Mouse (Mus musculus) mature B cell (primary cell): ENCODE results near the gene Bend4.

Experiments used
- in situ Hi-C: fragments of 300-500 bp; cut with MboI; formaldehyde crosslinking; loops from 2 replicates; pipeline ENCODE4 v1.14.3; 2019

Bend4 gene

GRCm38 (mm10) chr5:67419407-67419806, 8.7 kb downstream of the Bend4 start:
- in situ Hi-C loops, result no loop called here

- in situ Hi-C loops, result no loop called here
Measured at GRCm38 (mm10) chr5:67411475-67411874, 16.6 kb downstream of the Bend4 start.

- in situ Hi-C loops, result no loop called here
Measured at GRCm38 (mm10) chr5:67410426-67410825, 17.7 kb downstream of the Bend4 start.

- in situ Hi-C loops, result no loop called here
Measured at GRCm38 (mm10) chr5:67408391-67408790, 19.7 kb downstream of the Bend4 start.

- in situ Hi-C loops, result no loop called here
Measured at GRCm38 (mm10) chr5:67404919-67405318, 23.2 kb downstream of the Bend4 start.

- in situ Hi-C loops, result no loop called here
Measured at GRCm38 (mm10) chr5:67404380-67404779, 23.7 kb downstream of the Bend4 start.

GRCm38 (mm10) chr5:67401612-67402011, 26.5 kb downstream of the Bend4 start:
- in situ Hi-C loops, result no loop called here

GRCm38 (mm10) chr5:67400608-67401480, 27.3 kb downstream of the Bend4 start:
- in situ Hi-C loops, result no loop called here

GRCm38 (mm10) chr5:67399876-67400607, 28.1 kb downstream of the Bend4 start:
- in situ Hi-C loops, result no loop called here

GRCm38 (mm10) chr5:67397186-67397585, 30.9 kb downstream of the Bend4 start:
- in situ Hi-C loops, result no loop called here

GRCm38 (mm10) chr5:67395211-67395851, 32.8 kb downstream of the Bend4 start:
- in situ Hi-C loops, result no loop called here

- in situ Hi-C loops, result no loop called here
Measured at GRCm38 (mm10) chr5:67393951-67394350, 34.2 kb downstream of the Bend4 start.

- in situ Hi-C loops, result no loop called here
Measured at GRCm38 (mm10) chr5:67382556-67382955, 45.6 kb downstream of the Bend4 start.

- in situ Hi-C loops, result no loop called here
Measured at GRCm38 (mm10) chr5:67381690-67382089, 46.4 kb downstream of the Bend4 start.

GRCm38 (mm10) chr5:67377044-67377621, 51.0 kb downstream of the Bend4 start:
- in situ Hi-C loops, result no loop called here

GRCm38 (mm10) chr5:67362931-67363330, 65.2 kb downstream of the Bend4 start:
- in situ Hi-C loops, result no loop called here

GRCm38 (mm10) chr5:67362316-67362715, 65.8 kb downstream of the Bend4 start:
- in situ Hi-C loops, result no loop called here

GRCm38 (mm10) chr5:67348949-67349348, 79.2 kb downstream of the Bend4 start:
- in situ Hi-C loops, result no loop called here

- in situ Hi-C loops, result no loop called here
Measured at GRCm38 (mm10) chr5:67347060-67347459, 81.0 kb downstream of the Bend4 start.
